Mouse (Mus musculus): ENCODE results near the gene Mapk10.

GRCm38 (mm10) chr5:102859749-102860148 is 351.4 kb downstream of the Mapk10 start:
- TF ChIP-seq CTCF (IDR thresholded peaks at IDR 0.05; ENCODE audit: borderline replicate concordance, control insufficient read depth, extremely low read depth, insufficient read depth, low read length, poor library complexity) (no peak), POLR2A (IDR thresholded peaks at IDR 0.05; ENCODE audit: control insufficient read depth, extremely low read depth, insufficient read depth, low read length, poor library complexity) (no peak)

Measured in thymus, adult 2 months (tissue).